Mouse (Mus musculus) bone marrow, adult 2 months (tissue): ENCODE data around the gene Tango2.

Experiments used
- CTCF ChIP-seq: fragments of 200-500 bp; IDR thresholded peaks from 2 replicates; pipeline ENCODE4 v1.5.1; 2011; ENCODE audit warnings: low read length, control low read depth; ENCODE audit not compliant: control insufficient read depth, insufficient read depth
- POLR2A ChIP-seq: fragments of 200-500 bp; IDR thresholded peaks from 2 replicates; pipeline ENCODE4 v1.6.1; 2011; ENCODE audit warnings: low read depth, mild to moderate bottlenecking, control low read depth, low read length, borderline replicate concordance; ENCODE audit not compliant: control insufficient read depth

- TF ChIP-seq CTCF (no peak), POLR2A (no peak)
Observed at GRCm38 (mm10) chr16:18386451-18386850, 38.5 kb upstream of the Tango2 start.
